Mouse (Mus musculus) c-Kit-positive CD71-positive TER-119-positive erythroid progenitor cells, embryonic 14.5 days (primary cell): ENCODE data around the gene Klhdc1.

ENCODE experiments used
- DNase-seq: peaks from one replicate; pipeline ENCODE4 v3.0.0-alpha.2; 2013; ENCODE audit warnings: low spot score

Gene Klhdc1

GRCm38 (mm10) chr12:69296511-69297410, 55.8 kb downstream of the Klhdc1 start, which contains the start of gene Klhdc2:
TSS of gene Klhdc2 (plus strand) at chr12:69296681.
- DNase-seq = peak; percentile 65

GRCm38 (mm10) chr12:69297411-69298150, 56.6 kb downstream of the Klhdc1 start:
- no peak for DNase-seq

GRCm38 (mm10) chr12:69298281-69298680, 57.3 kb downstream of the Klhdc1 start:
- no peak for DNase-seq

GRCm38 (mm10) chr12:69299231-69299630, 58.3 kb downstream of the Klhdc1 start:
- no peak for DNase-seq

- no peak for DNase-seq
These were observed 58.9 kb downstream of the Klhdc1 start for GRCm38 (mm10) chr12:69299831-69300230.

- DNase-seq = no peak
These were observed 59.4 kb downstream of the Klhdc1 start for GRCm38 (mm10) chr12:69300391-69300790.

- DNase-seq = no peak
These were observed 61.2 kb downstream of the Klhdc1 start for GRCm38 (mm10) chr12:69302171-69302570.

- DNase-seq = no peak
These were observed 63.1 kb downstream of the Klhdc1 start for GRCm38 (mm10) chr12:69304051-69304450.

GRCm38 (mm10) chr12:69306333-69306732, 65.4 kb downstream of the Klhdc1 start:
- DNase-seq = no peak

- DNase-seq = no peak
These were observed 68.7 kb downstream of the Klhdc1 start for GRCm38 (mm10) chr12:69309659-69310058.

- DNase-seq = no peak
These were observed 77.5 kb downstream of the Klhdc1 start for GRCm38 (mm10) chr12:69318431-69318830.

GRCm38 (mm10) chr12:69331187-69331586, 90.2 kb downstream of the Klhdc1 start:
- DNase-seq = no peak

- no peak for DNase-seq
These were observed 91.2 kb downstream of the Klhdc1 start for GRCm38 (mm10) chr12:69332147-69332546.

GRCm38 (mm10) chr12:69333547-69333946, 92.6 kb downstream of the Klhdc1 start:
- DNase-seq = peak; percentile 44
